Mouse (Mus musculus): ENCODE measurements around the gene Rabggtb. TPM values are rescaled to one million over a fixed set of nuclear protein-coding genes. Genes with fewer than 3 reads are reported as not detected.

Gene Rabggtb
- total RNA-seq, 2 experiments from 2014 or later, result 90.2 to 105 TPM

- intact Hi-C loops (cut with DNase I), result no loop called here
- no peak for DNase-seq
Measured at GRCm38 (mm10) chr3:153929526-153929925, 16.7 kb upstream of the Rabggtb start.

GRCm38 (mm10) chr3:153926333-153926732, 13.5 kb upstream of the Rabggtb start:
- intact Hi-C loops (cut with DNase I), result no loop called here
- DNase-seq, result no peak

GRCm38 (mm10) chr3:153921147-153921910, 8.5 kb upstream of the Rabggtb start:
- DNase-seq, result no peak
- intact Hi-C loops (cut with DNase I), result no loop called here

GRCm38 (mm10) chr3:153917200-153917599, 4.4 kb upstream of the Rabggtb start:
- DNase-seq, result no peak
- intact Hi-C loops (cut with DNase I), result no loop called here

- intact Hi-C loops (cut with DNase I), result loop anchor here (2.0 kb wide), 1 partner anchor 29 kb away; no protein-coding TSS in a partner anchor
- DNase-seq, result no peak
Measured at GRCm38 (mm10) chr3:153913510-153914243, 868 bp upstream of the Rabggtb start.

GRCm38 (mm10) chr3:153911882-153912440, 848 bp downstream of the Rabggtb start:
- intact Hi-C loops (cut with DNase I), result loop anchor here (2.0 kb wide), 1 partner anchor 31 kb away; no protein-coding TSS in a partner anchor
- DNase-seq, result no peak

GRCm38 (mm10) chr3:153911197-153911881, 1.5 kb downstream of the Rabggtb start:
- no peak for DNase-seq
- intact Hi-C loops (cut with DNase I), result no loop called here

GRCm38 (mm10) chr3:153910489-153910888, 2.3 kb downstream of the Rabggtb start:
- intact Hi-C loops (cut with DNase I), result no loop called here
- DNase-seq, result no peak

- intact Hi-C loops (cut with DNase I), result no loop called here
- DNase-seq, result no peak
Measured at GRCm38 (mm10) chr3:153908919-153909318, 3.9 kb downstream of the Rabggtb start.

- intact Hi-C loops (cut with DNase I), result no loop called here
- no peak for DNase-seq
Measured at GRCm38 (mm10) chr3:153906136-153906871, 6.5 kb downstream of the Rabggtb start, which contains the start of gene Msh4. TSS of gene Msh4 (minus strand) at chr3:153906138.

- intact Hi-C loops (cut with DNase I), result no loop called here
- DNase-seq, result peak in 1 of 2 experiments; percentile 5
Measured at GRCm38 (mm10) chr3:153905251-153906135, 7.3 kb downstream of the Rabggtb start.

GRCm38 (mm10) chr3:153904586-153904985, 8.2 kb downstream of the Rabggtb start:
- intact Hi-C loops (cut with DNase I), result loop anchor here (5.0 kb wide), 1 partner anchor 323 kb away; no protein-coding TSS in a partner anchor
- DNase-seq, result peak; percentile 40 to 63

- DNase-seq, result no peak
- intact Hi-C loops (cut with DNase I), result loop anchor here (5.0 kb wide), 1 partner anchor 325 kb away; no protein-coding TSS in a partner anchor
Measured at GRCm38 (mm10) chr3:153902595-153902994, 10.2 kb downstream of the Rabggtb start.

- intact Hi-C loops (cut with DNase I), result loop anchor here (5.0 kb wide), 1 partner anchor 325 kb away; no protein-coding TSS in a partner anchor
- DNase-seq, result no peak
Measured at GRCm38 (mm10) chr3:153901904-153902303, 10.9 kb downstream of the Rabggtb start.

- no peak for DNase-seq
- intact Hi-C loops (cut with DNase I), result no loop called here
Measured at GRCm38 (mm10) chr3:153897216-153897615, 15.6 kb downstream of the Rabggtb start.

- intact Hi-C loops (cut with DNase I), result no loop called here
- no peak for DNase-seq
Measured at GRCm38 (mm10) chr3:153895454-153895853, 17.4 kb downstream of the Rabggtb start.

GRCm38 (mm10) chr3:153889188-153889781, 23.5 kb downstream of the Rabggtb start:
- intact Hi-C loops (cut with DNase I), result no loop called here
- no peak for DNase-seq

- intact Hi-C loops (cut with DNase I), result no loop called here
- DNase-seq, result no peak
Measured at GRCm38 (mm10) chr3:153888141-153888540, 24.7 kb downstream of the Rabggtb start.

All from heart, postnatal 14 days (tissue).